Mouse (Mus musculus) embryo, embryonic 11.5 days (tissue): Measurements from ENCODE around the gene Kcnj10.

Source experiments
- DNase-seq: peaks from one replicate; pipeline ENCODE4 v3.0.0-alpha.2; 2012; ENCODE audit warnings: low read depth, low spot score

Gene Kcnj10

GRCm38 (mm10) chr1:172311921-172312767 is 28.9 kb upstream of the Kcnj10 start:
- peak; percentile 68 for DNase-seq

GRCm38 (mm10) chr1:172312768-172313561 is 28.0 kb upstream of the Kcnj10 start:
- no peak for DNase-seq

- no peak for DNase-seq
Measured at GRCm38 (mm10) chr1:172313613-172314411, 27.2 kb upstream of the Kcnj10 start.

- no peak for DNase-seq
Measured at GRCm38 (mm10) chr1:172314911-172315310, 26.1 kb upstream of the Kcnj10 start.

GRCm38 (mm10) chr1:172317431-172317830 is 23.6 kb upstream of the Kcnj10 start:
- DNase-seq = no peak

GRCm38 (mm10) chr1:172317946-172318345 is 23.1 kb upstream of the Kcnj10 start:
- DNase-seq = no peak

GRCm38 (mm10) chr1:172318424-172319035 is 22.5 kb upstream of the Kcnj10 start:
- DNase-seq = no peak

GRCm38 (mm10) chr1:172319346-172319745 is 21.7 kb upstream of the Kcnj10 start:
- DNase-seq = no peak

GRCm38 (mm10) chr1:172319921-172320411 is 21.0 kb upstream of the Kcnj10 start:
- no peak for DNase-seq

- no peak for DNase-seq
Measured at GRCm38 (mm10) chr1:172322725-172323124, 18.3 kb upstream of the Kcnj10 start.

- DNase-seq = no peak
Measured at GRCm38 (mm10) chr1:172323298-172323697, 17.7 kb upstream of the Kcnj10 start.

- no peak for DNase-seq
Measured at GRCm38 (mm10) chr1:172323801-172324359, 17.1 kb upstream of the Kcnj10 start.

- peak; percentile 84 for DNase-seq
Measured at GRCm38 (mm10) chr1:172324725-172325124, 16.3 kb upstream of the Kcnj10 start.

- peak; percentile 49 for DNase-seq
Measured at GRCm38 (mm10) chr1:172325680-172326535, 15.1 kb upstream of the Kcnj10 start.

GRCm38 (mm10) chr1:172326684-172327083 is 14.3 kb upstream of the Kcnj10 start:
- no peak for DNase-seq

GRCm38 (mm10) chr1:172327206-172328001 is 13.6 kb upstream of the Kcnj10 start:
- DNase-seq = no peak

- no peak for DNase-seq
Measured at GRCm38 (mm10) chr1:172328041-172328440, 13.0 kb upstream of the Kcnj10 start.

GRCm38 (mm10) chr1:172328461-172328860 is 12.5 kb upstream of the Kcnj10 start:
- no peak for DNase-seq

GRCm38 (mm10) chr1:172329131-172329530 is 11.9 kb upstream of the Kcnj10 start, which contains the start of gene Kcnj9:
TSS of gene Kcnj9 (minus strand) at chr1:172329318.
- DNase-seq = no peak
